Mouse (Mus musculus): ENCODE measurements around the gene Gm43552.

The Gm43552 gene

GRCm38 (mm10) chr5:65385704-65386103, 106.9 kb downstream of the Gm43552 start:
- no peak for DNase-seq (ENCODE audit: low read depth, low spot score)
